Mouse (Mus musculus): ENCODE results near the gene Hmg20a. TPM values are rescaled to one million over a fixed set of nuclear protein-coding genes. Genes with fewer than 3 reads are reported as not detected.

Gene Hmg20a
- polyA plus RNA-seq, 1 experiment, result 12.2 TPM

GRCm38 (mm10) chr9:56492916-56493315 is 74.5 kb downstream of the Hmg20a start:
- no peak for DNase-seq (ENCODE audit: low read depth, low spot score)
- 62% methylated on average over 1 of the region's 1 CpGs for WGBS

GRCm38 (mm10) chr9:56495088-56495487 is 76.7 kb downstream of the Hmg20a start:
- 79% methylated on average over 7 of the region's 7 CpGs for WGBS
- DNase-seq (ENCODE audit: low read depth, low spot score), result no peak

DNA sequence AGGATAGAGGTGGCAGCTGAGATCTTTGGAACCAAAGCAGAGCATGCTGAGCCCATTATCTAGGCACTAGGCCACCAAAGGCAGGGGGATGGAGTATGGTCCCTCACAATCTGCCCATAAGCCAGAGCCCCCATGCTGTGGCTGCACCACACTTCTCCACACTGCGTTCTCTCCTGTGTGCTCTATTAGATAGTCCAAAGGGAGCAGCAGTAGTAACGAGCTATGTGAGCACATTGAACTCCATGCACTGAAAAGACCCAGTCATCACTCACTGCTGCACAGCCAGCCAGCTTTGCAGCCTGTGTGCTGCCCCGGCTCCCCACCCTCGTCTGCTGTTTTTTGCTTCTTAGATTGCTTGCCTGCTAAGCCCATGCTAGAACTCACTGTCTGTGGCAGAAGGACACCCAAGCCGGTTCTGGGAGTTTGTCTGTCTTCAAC is 77.4 kb downstream of the Hmg20a start:
- DNase-seq (ENCODE audit: low read depth, low spot score), result no peak
- WGBS, result 85% methylated on average over 5 of the region's 5 CpGs

DNA sequence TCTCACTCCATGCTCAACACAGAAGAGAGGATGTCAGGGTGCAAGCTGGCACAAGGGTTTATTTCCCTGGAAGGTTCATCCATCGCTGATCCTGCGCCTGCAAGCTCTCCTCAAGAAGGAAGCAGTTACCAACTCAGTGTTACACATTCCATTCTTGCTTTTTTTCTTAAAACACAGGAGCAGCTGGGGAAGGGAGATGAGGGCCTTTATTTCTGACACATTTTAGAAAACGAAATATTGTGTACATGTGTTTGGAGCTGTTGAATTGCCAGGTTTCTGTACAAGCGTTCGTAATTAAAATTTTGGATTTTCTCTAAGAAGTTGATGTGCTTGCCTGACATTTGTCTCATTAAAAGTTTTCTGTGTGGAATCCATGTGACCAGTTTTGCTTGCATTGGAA is 78.2 kb downstream of the Hmg20a start:
- DNase-seq (ENCODE audit: low read depth, low spot score), result no peak
- WGBS, result 85% methylated on average over 5 of the region's 5 CpGs

DNA sequence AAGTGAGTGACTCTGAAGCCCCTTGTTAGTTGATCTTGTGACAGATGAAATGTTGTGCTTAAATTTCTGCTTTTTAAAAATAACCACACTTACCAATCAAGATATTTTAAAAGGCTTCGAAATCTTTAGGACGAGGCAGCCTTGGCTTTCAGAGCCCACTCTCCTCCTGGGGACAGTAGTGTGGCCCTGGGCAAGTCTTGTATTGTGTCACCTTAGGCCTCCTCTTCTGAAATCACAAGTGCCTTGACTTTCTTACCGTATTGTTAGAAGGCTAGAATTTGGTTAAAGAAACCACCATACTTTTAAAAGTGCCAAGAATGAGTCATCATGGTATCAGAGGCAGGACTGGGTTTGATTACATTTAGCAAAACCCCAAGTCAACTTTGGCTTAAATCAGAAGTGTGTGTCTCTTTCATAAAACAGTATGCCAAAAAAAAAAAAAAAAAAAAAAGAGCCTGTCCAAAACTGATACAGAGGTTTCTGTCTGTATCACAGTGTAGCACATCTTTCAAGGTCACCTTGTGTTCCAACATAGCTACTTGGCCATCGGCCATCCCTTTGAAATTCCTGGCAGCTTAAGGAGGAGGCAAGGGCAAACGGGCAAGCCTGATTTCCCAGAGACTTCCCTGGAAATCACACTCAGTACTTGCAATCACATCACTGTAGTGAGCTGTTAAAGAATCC is 78.9 kb downstream of the Hmg20a start:
- WGBS, result 47% methylated on average over 5 of the region's 5 CpGs
- no peak for DNase-seq (ENCODE audit: low read depth, low spot score)

DNA sequence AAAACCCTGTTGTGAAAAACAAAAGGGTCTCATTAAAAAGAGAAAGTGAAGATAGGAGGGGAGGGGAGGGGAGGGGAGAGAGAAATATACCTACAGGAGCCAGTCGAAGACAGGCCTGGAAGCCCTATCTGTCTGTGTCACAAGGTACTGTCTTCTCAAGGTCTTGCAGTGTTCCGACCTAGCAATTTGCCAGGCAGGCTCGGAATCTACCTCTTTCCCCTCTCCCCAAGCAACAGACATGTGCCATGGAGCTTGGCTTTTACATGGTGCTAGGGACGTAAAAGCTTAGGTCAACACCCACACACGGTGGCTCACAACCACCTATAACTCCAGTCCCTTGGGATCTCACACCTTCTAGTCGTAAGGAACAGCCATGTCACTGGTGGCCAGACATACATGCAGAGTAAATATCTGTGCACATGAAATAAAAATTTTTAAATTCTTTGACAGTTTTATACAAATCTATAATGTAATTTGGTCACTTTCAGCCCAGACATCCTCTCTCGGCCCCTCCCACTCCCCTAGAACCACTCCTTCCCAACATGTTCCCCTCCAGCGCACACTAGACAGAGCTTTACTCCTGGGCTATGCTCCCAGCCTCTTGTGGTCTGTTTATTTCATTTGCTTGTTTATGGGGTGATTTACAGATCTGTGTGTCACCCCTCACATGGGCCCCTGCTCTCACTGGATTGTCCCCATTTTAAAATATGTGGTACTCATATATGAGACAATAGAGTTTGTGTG is 81.1 kb downstream of the Hmg20a start:
- WGBS, result 90% methylated on average over 8 of the region's 8 CpGs
- DNase-seq (ENCODE audit: low read depth, low spot score), result no peak

GRCm38 (mm10) chr9:56500893-56501590 is 82.6 kb downstream of the Hmg20a start:
- no peak for DNase-seq (ENCODE audit: low read depth, low spot score)
- WGBS, result 67% methylated on average over 8 of the region's 8 CpGs

DNA sequence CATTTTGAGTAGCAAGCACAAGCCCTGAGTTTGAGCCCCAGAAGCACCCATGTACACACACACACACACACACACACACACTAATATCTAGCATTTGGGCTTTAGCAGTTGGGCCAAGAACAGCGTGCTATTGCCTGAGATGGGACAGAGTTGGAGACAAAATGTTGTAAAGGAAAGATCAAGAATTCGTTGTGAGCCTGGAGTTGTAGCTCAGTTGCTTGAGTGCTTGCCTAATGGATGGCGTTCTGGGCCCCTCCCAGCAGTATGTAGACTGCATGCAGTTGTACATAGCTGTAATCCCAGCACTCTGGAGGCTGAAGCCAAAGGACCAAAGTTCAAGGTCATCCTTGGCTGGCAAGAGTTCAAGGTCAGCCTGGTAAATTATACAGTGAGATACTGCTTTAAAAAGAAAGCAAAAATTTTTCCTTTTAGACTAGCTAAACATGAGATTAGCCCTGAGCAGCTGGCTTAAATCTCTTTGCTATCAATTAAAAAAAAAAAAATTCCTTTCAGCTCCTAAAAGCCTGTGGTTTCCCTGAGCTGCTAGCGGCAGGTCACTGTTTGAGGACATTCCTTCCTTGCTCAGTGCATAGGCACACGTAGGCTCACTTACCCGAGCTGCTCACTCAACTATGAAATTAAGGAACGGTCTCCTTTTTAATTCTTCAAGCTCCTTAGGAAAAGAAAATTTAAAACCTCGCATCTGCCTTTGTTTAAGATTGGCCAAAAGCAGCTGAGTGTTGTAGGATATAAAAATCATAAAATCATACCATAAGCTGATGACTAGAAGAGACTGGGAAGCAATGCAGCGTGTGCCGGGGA is 83.5 kb downstream of the Hmg20a start:
- no peak for DNase-seq (ENCODE audit: low read depth, low spot score)
- 54% methylated on average over 10 of the region's 10 CpGs for WGBS

GRCm38 (mm10) chr9:56502543-56502971 is 84.1 kb downstream of the Hmg20a start:
- 62% methylated on average over 8 of the region's 8 CpGs for WGBS
- no peak for DNase-seq (ENCODE audit: low read depth, low spot score)

- WGBS, result 63% methylated on average over 7 of the region's 7 CpGs
- no peak for DNase-seq (ENCODE audit: low read depth, low spot score)
Observed at GRCm38 (mm10) chr9:56503621-56504500, 85.5 kb downstream of the Hmg20a start.

- no peak for DNase-seq (ENCODE audit: low read depth, low spot score)
- 84% methylated on average over 5 of the region's 5 CpGs for WGBS
Observed at GRCm38 (mm10) chr9:56504511-56504910, 86.1 kb downstream of the Hmg20a start.

GRCm38 (mm10) chr9:56505083-56505792 is 86.8 kb downstream of the Hmg20a start:
- 67% methylated on average over 9 of the region's 9 CpGs for WGBS
- no peak for DNase-seq (ENCODE audit: low read depth, low spot score)

GRCm38 (mm10) chr9:56505793-56506755 is 87.7 kb downstream of the Hmg20a start:
- DNase-seq (ENCODE audit: low read depth, low spot score), result peak; percentile 68
- WGBS, result 2% methylated on average over 31 of the region's 31 CpGs

DNA sequence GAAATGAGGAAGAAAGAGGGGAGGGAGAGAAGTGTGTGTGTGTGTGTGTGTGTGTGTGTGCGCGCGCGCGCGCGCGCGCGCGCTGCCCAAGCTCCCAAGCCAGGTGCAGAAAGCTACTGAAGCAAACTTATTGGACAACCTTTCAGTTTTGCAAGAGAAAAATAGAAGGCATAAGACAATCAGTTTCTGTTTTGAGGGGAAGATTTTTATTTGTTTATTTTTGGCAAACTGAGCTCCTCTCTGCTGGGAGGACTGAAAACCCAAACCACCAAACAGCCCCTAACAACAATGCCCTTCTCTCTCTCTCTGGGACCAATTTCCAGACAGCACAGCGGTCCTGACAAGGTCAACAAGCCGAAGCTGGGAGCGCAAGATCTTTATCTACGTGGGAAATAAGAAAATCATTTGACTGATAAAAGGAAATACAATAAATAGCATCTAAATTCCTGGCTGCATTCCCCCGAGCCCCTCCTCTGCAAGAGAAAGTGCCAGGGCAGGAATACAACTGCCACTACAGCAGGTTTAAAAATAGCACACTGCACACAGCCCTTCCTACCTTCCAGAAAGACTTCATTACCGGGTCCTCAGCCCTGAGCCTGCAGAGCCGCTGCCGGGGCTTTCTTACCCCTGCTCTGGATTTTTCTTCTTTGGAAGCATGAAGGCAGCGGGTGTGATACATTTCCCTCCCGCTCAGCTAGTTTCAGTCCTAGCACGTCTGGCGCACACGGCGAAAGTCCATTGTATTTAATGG is 88.7 kb downstream of the Hmg20a start:
- WGBS, result 1% methylated on average over 25 of the region's 25 CpGs
- peak; percentile 21 for DNase-seq (ENCODE audit: low read depth, low spot score)

DNA sequence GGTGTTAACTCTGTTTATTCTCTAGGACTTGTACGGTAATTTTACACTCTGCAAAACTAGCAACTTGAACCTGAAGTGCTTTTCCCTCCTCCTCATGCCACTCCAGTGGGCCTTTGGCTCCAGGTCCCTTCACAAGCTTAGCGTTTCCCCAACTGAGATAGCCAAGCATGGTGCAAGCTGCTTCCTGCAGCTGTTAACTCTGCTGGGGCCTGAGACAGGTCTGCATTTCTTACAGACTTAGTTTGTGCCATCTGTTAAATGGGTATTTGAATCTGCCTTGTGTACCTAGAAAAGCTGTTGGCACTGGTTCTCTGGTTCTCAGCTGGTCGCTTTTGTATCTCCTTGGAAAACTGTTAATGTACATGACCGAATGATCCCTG is 89.3 kb downstream of the Hmg20a start:
- 48% methylated on average over 4 of the region's 4 CpGs for WGBS
- no peak for DNase-seq (ENCODE audit: low read depth, low spot score)

DNA sequence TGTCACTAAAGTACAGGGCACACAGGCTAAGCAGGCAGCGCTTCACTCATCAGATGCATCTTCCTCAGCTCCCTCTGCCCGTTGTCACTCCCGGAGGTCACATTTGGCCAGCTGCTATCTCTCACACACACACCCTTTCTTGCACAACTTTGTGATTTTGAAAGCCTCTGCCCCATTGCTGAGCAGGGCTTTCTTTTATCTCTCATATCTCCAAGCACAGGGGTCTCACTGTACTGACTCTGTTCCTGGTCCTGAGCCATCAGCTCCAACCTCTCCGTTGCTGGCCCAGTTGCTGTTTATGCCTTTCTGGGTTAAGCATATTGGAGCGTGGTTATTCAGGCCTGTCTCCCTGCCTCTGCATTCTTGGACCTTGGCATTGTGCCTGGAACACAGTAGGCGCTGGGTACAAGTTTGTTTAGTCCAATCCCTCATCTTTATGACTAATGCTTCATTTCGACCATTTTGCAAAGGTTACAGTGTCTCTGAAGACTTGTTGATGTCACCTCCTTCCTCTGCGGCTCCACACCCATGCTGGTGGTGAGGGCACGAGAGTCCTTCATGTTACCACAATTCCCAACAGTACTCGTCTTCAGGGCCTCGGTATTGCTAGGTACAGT is 90.5 kb downstream of the Hmg20a start:
- no peak for DNase-seq (ENCODE audit: low read depth, low spot score)
- WGBS, result 15% methylated on average over 11 of the region's 11 CpGs

All from large intestine, adult 2 months (tissue).